Mouse (Mus musculus): Measurements from ENCODE around the gene Enah.

Gene Enah

DNA sequence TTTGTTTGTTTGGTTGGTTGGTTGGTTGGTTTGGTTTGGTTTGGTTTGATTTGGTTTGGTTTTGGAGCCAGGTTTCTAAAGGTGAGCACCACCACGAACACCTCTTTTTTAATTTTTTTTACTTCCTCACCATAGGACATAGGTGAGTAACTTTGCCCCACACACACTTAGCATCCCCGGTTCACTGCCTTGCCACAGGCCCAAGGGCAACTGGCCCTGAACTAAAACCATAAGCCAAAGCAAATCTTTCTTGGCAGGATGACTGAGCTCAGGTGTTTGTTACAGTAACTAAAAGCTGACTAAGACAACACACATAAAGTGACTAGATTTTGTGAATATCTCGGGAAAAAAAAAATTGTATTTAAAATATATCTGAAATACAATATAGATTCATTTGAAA, 172.4 kb downstream of the Enah start:
- no peak for DNase-seq (ENCODE audit: low spot score in 2 of 2)
